Mouse (Mus musculus) heart, embryonic 10.5 days (tissue): ENCODE results near the gene Srf. TPM values are rescaled to one million over a fixed set of nuclear protein-coding genes. Genes with fewer than 3 reads are reported as not detected.

Experiments
- DNase-seq: peaks from one replicate; pipeline ENCODE4 v3.0.0-alpha.2; 2017; ENCODE audit warnings: low spot score
- H3K27ac ChIP-seq: fragments of 300-500 bp; sonication (generic); 2 replicates; pipeline ENCODE4 v1.5.1; 2016; ENCODE audit warnings: mild to moderate bottlenecking
- H3K27me3 ChIP-seq: fragments of 300-500 bp; sonication (generic); 2 replicates; pipeline ENCODE4 v1.6.1; 2016; ENCODE audit warnings: mild to moderate bottlenecking; ENCODE audit not compliant: poor library complexity, insufficient read depth, severe bottlenecking
- H3K36me3 ChIP-seq: fragments of 300-500 bp; sonication (generic); 2 replicates; pipeline ENCODE4 v1.6.1; 2016; ENCODE audit warnings: mild to moderate bottlenecking, moderate library complexity
- H3K4me1 ChIP-seq: fragments of 300-500 bp; sonication (generic); 2 replicates; pipeline ENCODE4 v1.6.1; 2016; ENCODE audit warnings: mild to moderate bottlenecking
- H3K4me3 ChIP-seq: fragments of 300-500 bp; sonication (generic); 2 replicates; pipeline ENCODE4 v1.5.1; 2016; ENCODE audit warnings: mild to moderate bottlenecking, moderate library complexity
- H3K9me3 ChIP-seq: fragments of 300-500 bp; sonication (generic); 2 replicates; pipeline ENCODE4 v1.6.1; 2016; ENCODE audit warnings: mild to moderate bottlenecking, moderate library complexity
- WGBS: fragments of 180-500 bp; shearing (Covaris S2); methylation state at CpG from one replicate; pipeline ENCODE4 v1.1.7; 2016; 5-methylcytosine and 5-hydroxymethylcytosine counted together
- polyA plus RNA-seq: library from polyadenylated mRNA; unstranded; fragments of >200 nt; fragmentation: Nextera tagmentation; extraction: Ambion mirVana; gene quantifications from 2 replicates; pipeline ENCODE4 v1.2.1, GENCODE M21; 2016

Gene Srf
- polyA plus RNA-seq, 1 experiment from 2014 or later = 15.7 TPM

- Histone ChIP-seq H3K36me3 (peaks cover 38% of the 10 kb centered on the region), H3K27ac (peak overlapping the region; percentile 99), H3K4me1 (peaks cover 52% of the 10 kb centered on the region), H3K9me3 (no peaks in the 10 kb centered on the region), H3K4me3 (peak overlapping the region; percentile 98), H3K27me3 (no peaks in the 10 kb centered on the region)
- 18% methylated on average over 11 of the region's 11 CpGs for whole genome bisulfite sequencing
- no peak for DNase-seq
These were observed 2.5 kb downstream of the Srf start for GRCm38 (mm10) chr17:46553469-46553868.

GRCm38 (mm10) chr17:46552841-46553423 lies 3.0 kb downstream of the Srf start:
- peaks cover 55% of the 10 kb centered on the region for H3K4me1 ChIP-seq
- peak overlapping the region; percentile 99 for H3K27ac ChIP-seq
- DNase-seq = peak; percentile 96
- H3K27me3 ChIP-seq = no peaks in the 10 kb centered on the region
- peak overlapping the region; percentile 98 for H3K4me3 ChIP-seq
- peaks cover 43% of the 10 kb centered on the region for H3K36me3 ChIP-seq
- WGBS = 3% methylated on average over 24 of the region's 24 CpGs
- no peaks in the 10 kb centered on the region for H3K9me3 ChIP-seq

- peaks cover 50% of the 10 kb centered on the region for H3K36me3 ChIP-seq
- H3K4me3 ChIP-seq = peak overlapping the region; percentile 98; the same call in 1 of the 2 replicates
These were observed 3.8 kb downstream of the Srf start for GRCm38 (mm10) chr17:46552151-46552550.

GRCm38 (mm10) chr17:46551369-46551768 lies 4.6 kb downstream of the Srf start:
- no peak for DNase-seq
- Histone ChIP-seq H3K4me3 (no peak overlapping the region), H3K27me3 (peaks cover 6% of the 10 kb centered on the region; the same call in 1 of the 2 replicates), H3K4me1 (peaks cover 57% of the 10 kb centered on the region), H3K36me3 (peaks cover 50% of the 10 kb centered on the region), H3K9me3 (no peaks in the 10 kb centered on the region), H3K27ac (no peak overlapping the region)
- WGBS = 89% methylated on average over 6 of the region's 6 CpGs

More at GRCm38 (mm10) chr17:46552151-46552550, 3.8 kb downstream of the Srf start:
- H3K9me3 ChIP-seq = no peaks in the 10 kb centered on the region
- 84% methylated on average over 7 of the region's 7 CpGs for WGBS
- DNase-seq = no peak
- H3K27me3 ChIP-seq = no peaks in the 10 kb centered on the region; the same call in 1 of the 2 replicates
- H3K4me1 ChIP-seq = peaks cover 55% of the 10 kb centered on the region
- 0 out of 2 replicates have a peak overlapping the region, but pooled peaks have one; percentile 99 for H3K27ac ChIP-seq

- peaks cover 50% of the 10 kb centered on the region for H3K36me3 ChIP-seq
- peaks cover 62% of the 10 kb centered on the region for H3K4me1 ChIP-seq
- H3K27ac ChIP-seq = peak overlapping the region; percentile 24; the same call in 1 of the 2 replicates
- H3K27me3 ChIP-seq = peaks cover 11% of the 10 kb centered on the region; the same call in 1 of the 2 replicates
- H3K4me3 ChIP-seq = no peak overlapping the region
- 84% methylated on average over 7 of the region's 7 CpGs for WGBS
- H3K9me3 ChIP-seq = no peaks in the 10 kb centered on the region
- no peak for DNase-seq
These were observed 5.1 kb downstream of the Srf start for GRCm38 (mm10) chr17:46550904-46551303.

- Histone ChIP-seq H3K4me1 (peaks cover 66% of the 10 kb centered on the region), H3K36me3 (peaks cover 50% of the 10 kb centered on the region), H3K9me3 (no peaks in the 10 kb centered on the region), H3K4me3 (no peak overlapping the region), H3K27ac (no peak overlapping the region), H3K27me3 (peaks cover 14% of the 10 kb centered on the region; the same call in 1 of the 2 replicates)
- WGBS = 88% methylated on average over 9 of the region's 9 CpGs
- DNase-seq = no peak
These were observed 6.3 kb downstream of the Srf start for GRCm38 (mm10) chr17:46549642-46550041.

GRCm38 (mm10) chr17:46549193-46549592 lies 6.8 kb downstream of the Srf start:
- H3K36me3 ChIP-seq = peaks cover 50% of the 10 kb centered on the region
- peaks cover 18% of the 10 kb centered on the region; the same call in 1 of the 2 replicates for H3K27me3 ChIP-seq
- no peak overlapping the region for H3K4me3 ChIP-seq
- no peak overlapping the region for H3K27ac ChIP-seq
- H3K9me3 ChIP-seq = no peaks in the 10 kb centered on the region
- WGBS = 35% methylated on average over 8 of the region's 8 CpGs
- no peak for DNase-seq
- peaks cover 65% of the 10 kb centered on the region for H3K4me1 ChIP-seq

- no peaks in the 10 kb centered on the region for H3K9me3 ChIP-seq
- H3K4me1 ChIP-seq = peaks cover 60% of the 10 kb centered on the region
- no peak overlapping the region for H3K27ac ChIP-seq
- H3K27me3 ChIP-seq = peaks cover 18% of the 10 kb centered on the region; the same call in 1 of the 2 replicates
- H3K4me3 ChIP-seq = no peak overlapping the region
- H3K36me3 ChIP-seq = peaks cover 50% of the 10 kb centered on the region
- 68% methylated on average over 11 of the region's 11 CpGs for WGBS
- DNase-seq = no peak
These were observed 7.2 kb downstream of the Srf start for GRCm38 (mm10) chr17:46548741-46549140.

GRCm38 (mm10) chr17:46547923-46548322 lies 8.1 kb downstream of the Srf start:
- 26% methylated on average over 3 of the region's 3 CpGs for WGBS
- Histone ChIP-seq H3K4me1 (peaks cover 52% of the 10 kb centered on the region), H3K27me3 (peaks cover 25% of the 10 kb centered on the region; the same call in 1 of the 2 replicates), H3K36me3 (peaks cover 56% of the 10 kb centered on the region), H3K27ac (0 out of 2 replicates have a peak overlapping the region, but pooled peaks have one; percentile 67), H3K4me3 (no peak overlapping the region), H3K9me3 (no peaks in the 10 kb centered on the region)
- no peak for DNase-seq

GRCm38 (mm10) chr17:46546995-46547394 lies 9.0 kb downstream of the Srf start:
- Histone ChIP-seq H3K4me1 (peaks cover 43% of the 10 kb centered on the region), H3K9me3 (no peaks in the 10 kb centered on the region), H3K27ac (peak overlapping the region; percentile 67; the same call in 1 of the 2 replicates), H3K27me3 (peaks cover 25% of the 10 kb centered on the region; the same call in 1 of the 2 replicates), H3K4me3 (peak overlapping the region; percentile 75; the same call in 1 of the 2 replicates), H3K36me3 (peaks cover 52% of the 10 kb centered on the region)
- DNase-seq = no peak
- 7% methylated on average over 8 of the region's 8 CpGs for WGBS

GRCm38 (mm10) chr17:46546591-46546990 lies 9.4 kb downstream of the Srf start:
- H3K27ac ChIP-seq = peak overlapping the region; percentile 84; the same call in 1 of the 2 replicates
- 6% methylated on average over 7 of the region's 7 CpGs for WGBS

GRCm38 (mm10) chr17:46545813-46546564 lies 10.0 kb downstream of the Srf start, which contains the start of gene Cul9:
TSS of gene Cul9 (minus strand) at chr17:46546388.
- H3K27me3 ChIP-seq = peaks cover 31% of the 10 kb centered on the region
- peak within 1 kb of the TSS; percentile 75 for H3K4me3 ChIP-seq
- peak within 1 kb of the TSS; percentile 84 for H3K27ac ChIP-seq
- peaks cover 35% of the 10 kb centered on the region for H3K4me1 ChIP-seq
- WGBS = 2% methylated on average over 49 of the region's 49 CpGs
- H3K9me3 ChIP-seq = no peaks in the 10 kb centered on the region
- peaks cover 49% of the 10 kb centered on the region for H3K36me3 ChIP-seq
- DNase-seq = no peak

More at GRCm38 (mm10) chr17:46546591-46546990, 9.4 kb downstream of the Srf start:
- no peak for DNase-seq
- Histone ChIP-seq H3K4me1 (peaks cover 40% of the 10 kb centered on the region), H3K27me3 (peaks cover 25% of the 10 kb centered on the region; the same call in 1 of the 2 replicates), H3K4me3 (peak overlapping the region; percentile 75), H3K36me3 (peaks cover 49% of the 10 kb centered on the region), H3K9me3 (no peaks in the 10 kb centered on the region)

GRCm38 (mm10) chr17:46543661-46544060 lies 12.3 kb downstream of the Srf start:
- H3K4me3 ChIP-seq = no peak overlapping the region
- H3K27ac ChIP-seq = no peak overlapping the region
- H3K36me3 ChIP-seq = peaks cover 36% of the 10 kb centered on the region
- peaks cover 38% of the 10 kb centered on the region for H3K4me1 ChIP-seq
- H3K9me3 ChIP-seq = no peaks in the 10 kb centered on the region
- WGBS = 80% methylated on average over 12 of the region's 12 CpGs
- H3K27me3 ChIP-seq = peaks cover 52% of the 10 kb centered on the region
- no peak for DNase-seq
